In the genomic region with DNA sequence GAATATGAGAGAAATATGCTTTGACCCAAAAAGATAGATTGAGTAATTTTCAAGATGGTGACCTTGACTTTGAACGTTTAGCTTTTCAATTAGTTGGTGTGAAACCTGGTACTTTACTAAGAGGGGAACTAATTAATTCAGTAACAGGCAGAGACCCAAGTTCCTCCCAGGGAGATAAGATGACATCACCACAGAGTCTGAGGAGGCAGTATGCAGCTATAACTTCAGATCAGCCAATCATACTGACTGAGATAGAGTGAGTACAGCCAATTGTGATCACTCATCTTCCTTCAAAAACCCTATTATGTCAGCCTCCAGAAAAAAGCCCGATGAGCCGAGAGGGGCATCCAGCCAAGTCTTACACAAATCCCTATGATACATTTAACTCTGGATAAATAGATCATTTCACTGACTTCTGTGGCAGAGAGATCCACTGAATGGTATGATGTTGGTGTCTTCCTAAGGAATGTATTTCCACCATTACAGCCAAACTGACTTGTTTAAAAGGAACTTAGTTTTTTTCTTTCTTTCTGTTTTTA, we compare ENCODE assay signal across 18 mouse cellular contexts. TPM values are rescaled to one million over a fixed set of nuclear protein-coding genes. Genes with fewer than 3 reads are reported as not detected.
DNase-seq lines count a peak whose midpoint lies in the region; ATAC-seq and TF ChIP-seq lines count a peak whose summit lies in the region.
"Had no signal": no experiment of that assay in that cellular context is flagged by ENCODE, and none has a peak within 500 bp of the region (broad histone marks: within the 10 kb centered on the region; RNA-seq: fewer than 3 reads in every experiment).

No protein-coding gene starts in this region.

- peak; percentile 65 for DNase-seq in adrenal gland, adult 2 months
- DNase-seq in adrenal gland, postnatal 4 days (ENCODE audit: low spot score in 2 of 2) = no peak
- peak; percentile 74 for DNase-seq in lung, embryonic 14.5 days
- DNase-seq in lung, postnatal 25 days (ENCODE audit: low spot score) = no peak
- DNase-seq in adipocyte (ENCODE audit: low spot score) = peak; percentile 45
- DNase-seq in lung, postnatal 14 days = peak; percentile 27
- DNase-seq in thymus, adult 2 months = no peak
- no peak for DNase-seq in embryo, embryonic 9.5 days (ENCODE audit: extremely low spot score)
- DNase-seq: cerebellum, adult 18-20 months; heart, postnatal 4 days; kidney, adult 8-10 months; midbrain, embryonic 14.5 days; spleen, adult 18-20 months had no signal

- TF ChIP-seq CTCF in lung, embryonic 14.5 days (IDR thresholded peaks at IDR 0.05; ENCODE audit: low read depth) = no peak
- no peak for TF ChIP-seq CTCF in thymus, adult 2 months (IDR thresholded peaks at IDR 0.05; ENCODE audit: borderline replicate concordance, control insufficient read depth, extremely low read depth, insufficient read depth, low read length, poor library complexity)

- 48% methylated on average over 3 of the region's 3 CpGs for WGBS in lung, embryonic 14.5 days
- 66% methylated on average over 3 of the region's 3 CpGs for WGBS in thymus, adult 2 months

- H3K9ac ChIP-seq in lung, embryonic 14.5 days = no peak overlapping the region
- H3K9ac ChIP-seq: embryonic facial prominence, embryonic 13.5 days; heart, embryonic 13.5 days; lung, embryonic 15.5 days; stomach, embryonic 15.5 days had no signal

- TF ChIP-seq POLR2A in thymus, adult 2 months (IDR thresholded peaks at IDR 0.05; ENCODE audit: control insufficient read depth, extremely low read depth, insufficient read depth, low read length, poor library complexity) = no peak

- H3K27me3 ChIP-seq in lung, embryonic 14.5 days (ENCODE audit: insufficient read depth, low read length) = no peaks in the 10 kb centered on the region
- H3K27me3 ChIP-seq in thymus, adult 2 months (ENCODE audit: control insufficient read depth, insufficient read depth, low read length) = no peaks in the 10 kb centered on the region
- H3K27me3 ChIP-seq: embryonic facial prominence, embryonic 13.5 days; lung, embryonic 15.5 days; stomach, embryonic 15.5 days had no signal

- no peaks in the 10 kb centered on the region for H3K36me3 ChIP-seq in lung, embryonic 14.5 days (ENCODE audit: insufficient read depth)
- H3K36me3 ChIP-seq in thymus, adult 2 months (ENCODE audit: control insufficient read depth, insufficient read depth, low read length) = no peaks in the 10 kb centered on the region
- H3K36me3 ChIP-seq: embryonic facial prominence, embryonic 13.5 days; forebrain, embryonic 10.5 days; heart, embryonic 13.5 days; lung, embryonic 15.5 days; stomach, embryonic 15.5 days had no signal

- no peak overlapping the region for H3K4me2 ChIP-seq in lung, embryonic 14.5 days
- H3K4me2 ChIP-seq: embryonic facial prominence, embryonic 13.5 days; heart, embryonic 13.5 days; lung, embryonic 15.5 days; stomach, embryonic 15.5 days had no signal

- no peak overlapping the region for H3K4me3 ChIP-seq in lung, embryonic 14.5 days (ENCODE audit: low read depth, low read length)
- no peak overlapping the region for H3K4me3 ChIP-seq in thymus, adult 2 months (ENCODE audit: control insufficient read depth, insufficient read depth, low read length)
- H3K4me3 ChIP-seq: embryonic facial prominence, embryonic 13.5 days; forebrain, embryonic 10.5 days; heart, embryonic 13.5 days; lung, embryonic 15.5 days; stomach, embryonic 15.5 days had no signal

- no peak overlapping the region for H3K27ac ChIP-seq in lung, embryonic 14.5 days (ENCODE audit: low read depth)
- no peak overlapping the region for H3K27ac ChIP-seq in thymus, adult 2 months (ENCODE audit: control insufficient read depth, insufficient read depth, low read length)
- H3K27ac ChIP-seq: embryonic facial prominence, embryonic 13.5 days; forebrain, embryonic 10.5 days; heart, embryonic 13.5 days; lung, embryonic 15.5 days; stomach, embryonic 15.5 days had no signal

- no peaks in the 10 kb centered on the region for H3K9me3 ChIP-seq in lung, embryonic 14.5 days (ENCODE audit: low read depth, low read length)
- H3K9me3 ChIP-seq: embryonic facial prominence, embryonic 13.5 days; forebrain, embryonic 10.5 days; lung, embryonic 15.5 days; stomach, embryonic 15.5 days had no signal

- no peak for ATAC-seq in lung, embryonic 14.5 days (ENCODE audit: insufficient read depth)

- peaks cover 9% of the 10 kb centered on the region for H3K4me1 ChIP-seq in lung, embryonic 14.5 days (ENCODE audit: insufficient read depth)
- H3K4me1 ChIP-seq in thymus, adult 2 months (replicated peaks; ENCODE audit: control insufficient read depth, insufficient read depth, low read length) = peaks cover 7% of the 10 kb centered on the region
- H3K4me1 ChIP-seq: stomach, embryonic 15.5 days had no signal

RNA-seq across cellular contexts. Expression of gene Runx1, which starts 21.9 kb away (rescaled TPM):
- total RNA-seq in adrenal gland, adult 2 months (2021) = 1 to 10 TPM; 3.6 to 4.9 TPM
- 4.2 and 6.2 TPM in 2 replicates for polyA plus RNA-seq in adrenal gland, adult 2 months (2012; rRNA removed)
- total RNA-seq in adrenal gland, postnatal 4 days (2021) = 1 to 10 TPM; 4.1 to 4.5 TPM
- polyA plus RNA-seq in lung, embryonic 14.5 days (2014; fragmentation: Nextera tagmentation; extraction: Ambion mirVana) = 7.7 and 10.8 TPM in 2 replicates
- polyA plus RNA-seq in thymus, adult 2 months (2012; rRNA removed) = 87.4 and 128 TPM in 2 replicates

Comparison
In these comparisons a context has a peak if more than half of its experiments do, and no peak if none do; other contexts are left out.
1. DNase-seq: peak in adrenal gland, adult 2 months (single experiment), lung, embryonic 14.5 days (single experiment), adipocyte (single experiment) and lung, postnatal 14 days (single experiment); none in adrenal gland, postnatal 4 days (0 of 2), lung, postnatal 25 days (single experiment), thymus, adult 2 months (single experiment) and embryo, embryonic 9.5 days (single experiment).